Mouse (Mus musculus) olfactory bulb, adult 2 months (tissue): Measurements from ENCODE around the gene Actn1.

Experiments used
- CTCF ChIP-seq: fragments of 200-500 bp; IDR thresholded peaks from 2 replicates; pipeline ENCODE4 v1.5.1; 2012; ENCODE audit warnings: low read depth, mild to moderate bottlenecking, low read length, moderate library complexity; ENCODE audit not compliant: insufficient read depth
- POLR2A ChIP-seq: fragments of 200-500 bp; IDR thresholded peaks from 2 replicates; pipeline ENCODE4 v1.6.1; 2012; ENCODE audit warnings: mild to moderate bottlenecking, low read depth, low read length, moderate library complexity; ENCODE audit not compliant: insufficient read depth

- no peak for TF ChIP-seq POLR2A
- TF ChIP-seq CTCF, result no peak
These were observed 8.6 kb downstream of the Actn1 start for GRCm38 (mm10) chr12:80251554-80251953.
